Mouse (Mus musculus): ENCODE data around the gene Scfd2. TPM values are rescaled to one million over a fixed set of nuclear protein-coding genes. Genes with fewer than 3 reads are reported as not detected.

Gene Scfd2
- polyA plus RNA-seq, 1 experiment from 2014 or later: 15.2 TPM

DNA sequence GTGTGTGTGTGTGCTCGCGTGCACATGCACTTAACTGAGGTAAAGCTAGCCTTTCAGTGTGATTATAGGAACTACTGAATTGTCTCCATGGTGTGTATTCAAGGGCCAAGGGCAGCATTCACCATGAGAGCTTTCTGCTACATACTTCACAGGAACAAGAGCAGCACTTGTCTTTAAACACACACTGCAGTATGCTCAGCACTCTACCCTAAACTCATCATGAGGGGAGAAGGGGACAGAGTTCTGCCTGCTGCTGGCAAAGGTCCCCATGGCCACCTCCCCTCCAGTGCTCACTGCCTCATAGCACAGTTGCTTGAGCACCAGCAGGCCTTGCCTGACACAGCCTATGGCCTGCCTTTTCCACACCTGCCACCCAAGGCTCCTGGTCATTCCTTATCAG is 230.1 kb downstream of the Scfd2 start:
- WGBS: 88% methylated on average over 2 of the region's 2 CpGs
- TF ChIP-seq EP300 (optimal IDR thresholded peaks at IDR 0.05): no peak
- no peak for TF ChIP-seq CTCF (IDR thresholded peaks at IDR 0.05; ENCODE audit: low read depth)
- H3K36me3 ChIP-seq (ENCODE audit: control insufficient read depth, insufficient read depth, low read length): no peaks in the 10 kb centered on the region
- H3K27ac ChIP-seq (replicated peaks): no peak overlapping the region
- no peaks in the 10 kb centered on the region for H3K27me3 ChIP-seq (ENCODE audit: control insufficient read depth, insufficient read depth, low read length)
- no peak overlapping the region for H3K4me3 ChIP-seq (ENCODE audit: low read depth, low read length)
- DNase-seq (ENCODE audit: low spot score): no peak
- H3K4me2 ChIP-seq (replicated peaks; ENCODE audit: low read depth): no peak overlapping the region
- H3K9me3 ChIP-seq (ENCODE audit: control insufficient read depth, low read length): no peaks in the 10 kb centered on the region
- ATAC-seq (ENCODE audit: low FRiP score, low TSS enrichment): no peak
- no peaks in the 10 kb centered on the region for H3K4me1 ChIP-seq (replicated peaks; ENCODE audit: control insufficient read depth, insufficient read depth)
- H3K9ac ChIP-seq (ENCODE audit: low read length): no peak overlapping the region

DNA sequence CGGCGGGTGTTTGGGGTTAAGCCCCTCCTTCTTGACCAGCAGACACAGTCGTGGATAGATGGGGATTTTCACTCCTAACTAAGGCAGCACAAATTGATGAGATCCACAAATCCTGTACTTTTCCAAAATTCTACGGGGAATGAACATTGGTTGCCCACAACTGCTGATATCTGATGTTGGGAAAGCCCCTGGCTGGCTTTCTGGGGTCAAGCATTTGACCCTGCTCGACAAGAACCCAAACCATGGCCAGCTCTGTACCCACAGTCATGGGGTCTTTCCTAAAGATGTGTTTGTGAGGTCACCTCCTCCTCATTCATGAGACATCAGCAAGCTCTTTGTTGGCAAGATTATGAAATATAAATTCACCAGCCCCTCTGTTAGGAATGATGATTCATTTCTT is 230.6 kb downstream of the Scfd2 start:
- no peaks in the 10 kb centered on the region for H3K4me1 ChIP-seq (replicated peaks; ENCODE audit: control insufficient read depth, insufficient read depth)
- no peaks in the 10 kb centered on the region for H3K9me3 ChIP-seq (ENCODE audit: control insufficient read depth, low read length)
- DNase-seq (ENCODE audit: low spot score): no peak
- H3K27ac ChIP-seq (replicated peaks): no peak overlapping the region
- H3K4me3 ChIP-seq (ENCODE audit: low read depth, low read length): no peak overlapping the region
- no peak overlapping the region for H3K9ac ChIP-seq (ENCODE audit: low read length)
- no peak overlapping the region for H3K4me2 ChIP-seq (replicated peaks; ENCODE audit: low read depth)
- no peak for TF ChIP-seq EP300 (optimal IDR thresholded peaks at IDR 0.05)
- no peak for TF ChIP-seq CTCF (IDR thresholded peaks at IDR 0.05; ENCODE audit: low read depth)
- H3K27me3 ChIP-seq (ENCODE audit: control insufficient read depth, insufficient read depth, low read length): no peaks in the 10 kb centered on the region
- H3K36me3 ChIP-seq (ENCODE audit: control insufficient read depth, insufficient read depth, low read length): no peaks in the 10 kb centered on the region
- ATAC-seq (ENCODE audit: low FRiP score, low TSS enrichment): no peak
- WGBS: 49% methylated on average over 5 of the region's 5 CpGs

DNA sequence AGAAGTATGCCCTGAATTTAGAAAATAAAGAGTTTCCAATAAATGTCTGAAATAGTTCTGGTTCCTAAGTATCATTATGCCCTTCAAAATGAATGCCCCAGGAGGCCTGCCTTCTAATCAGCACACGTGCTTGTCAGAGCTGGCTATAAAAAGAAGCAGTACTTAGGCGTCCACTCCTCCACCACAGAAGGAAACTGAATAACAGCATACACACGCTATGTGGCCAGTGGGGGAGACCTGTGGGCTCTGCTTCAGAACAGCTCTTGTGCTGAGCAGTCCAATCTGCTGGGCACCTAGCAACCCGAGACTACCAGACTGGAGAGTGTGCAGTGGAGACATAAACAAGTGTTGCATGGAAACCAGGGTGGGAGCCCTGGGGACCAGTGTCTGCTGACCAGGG is 231.4 kb downstream of the Scfd2 start:
- Histone ChIP-seq H3K9me3 (ENCODE audit: control insufficient read depth, low read length) (no peaks in the 10 kb centered on the region), H3K4me1 (replicated peaks; ENCODE audit: control insufficient read depth, insufficient read depth) (no peaks in the 10 kb centered on the region), H3K36me3 (ENCODE audit: control insufficient read depth, insufficient read depth, low read length) (no peaks in the 10 kb centered on the region), H3K27me3 (ENCODE audit: control insufficient read depth, insufficient read depth, low read length) (no peaks in the 10 kb centered on the region), H3K9ac (ENCODE audit: low read length) (no peak overlapping the region), H3K27ac (replicated peaks) (no peak overlapping the region), H3K4me2 (replicated peaks; ENCODE audit: low read depth) (no peak overlapping the region), H3K4me3 (ENCODE audit: low read depth, low read length) (no peak overlapping the region)
- ATAC-seq (ENCODE audit: low FRiP score, low TSS enrichment) (no peak), DNase-seq (ENCODE audit: low spot score) (no peak)
- no peak for TF ChIP-seq EP300 (optimal IDR thresholded peaks at IDR 0.05)
- TF ChIP-seq CTCF (IDR thresholded peaks at IDR 0.05; ENCODE audit: low read depth): no peak
- WGBS: 62% methylated on average over 4 of the region's 4 CpGs

DNA sequence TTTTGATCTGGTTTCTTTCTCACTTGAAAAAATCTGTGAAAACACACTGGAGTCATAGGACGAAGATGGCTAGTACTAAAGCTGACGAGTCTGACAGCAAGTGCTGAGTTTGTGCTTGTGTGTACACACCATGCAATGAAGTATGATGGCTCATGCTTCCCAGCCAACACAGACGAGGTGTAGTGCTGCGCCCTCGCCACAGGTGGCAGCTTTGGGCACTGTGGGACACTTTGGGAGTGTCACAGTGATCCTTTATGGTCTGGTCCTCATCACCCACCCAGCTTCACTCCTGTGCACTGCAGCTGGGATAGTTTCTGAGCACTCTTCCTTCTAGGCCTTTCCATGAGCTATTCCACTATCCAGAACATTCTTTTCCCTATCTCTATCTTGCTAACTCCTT is 234.4 kb downstream of the Scfd2 start:
- WGBS: 90% methylated on average over 5 of the region's 5 CpGs
- Histone ChIP-seq H3K36me3 (ENCODE audit: control insufficient read depth, insufficient read depth, low read length) (no peaks in the 10 kb centered on the region), H3K4me1 (replicated peaks; ENCODE audit: control insufficient read depth, insufficient read depth) (no peaks in the 10 kb centered on the region), H3K9me3 (ENCODE audit: control insufficient read depth, low read length) (no peaks in the 10 kb centered on the region), H3K9ac (ENCODE audit: low read length) (no peak overlapping the region), H3K4me3 (ENCODE audit: low read depth, low read length) (no peak overlapping the region), H3K27me3 (ENCODE audit: control insufficient read depth, insufficient read depth, low read length) (no peaks in the 10 kb centered on the region), H3K27ac (replicated peaks) (no peak overlapping the region), H3K4me2 (replicated peaks; ENCODE audit: low read depth) (no peak overlapping the region)
- no peak for ATAC-seq (ENCODE audit: low FRiP score, low TSS enrichment)
- TF ChIP-seq CTCF (IDR thresholded peaks at IDR 0.05; ENCODE audit: low read depth) (peak; percentile 57), EP300 (optimal IDR thresholded peaks at IDR 0.05) (no peak)
- peak; percentile 26 for DNase-seq (ENCODE audit: low spot score)

DNA sequence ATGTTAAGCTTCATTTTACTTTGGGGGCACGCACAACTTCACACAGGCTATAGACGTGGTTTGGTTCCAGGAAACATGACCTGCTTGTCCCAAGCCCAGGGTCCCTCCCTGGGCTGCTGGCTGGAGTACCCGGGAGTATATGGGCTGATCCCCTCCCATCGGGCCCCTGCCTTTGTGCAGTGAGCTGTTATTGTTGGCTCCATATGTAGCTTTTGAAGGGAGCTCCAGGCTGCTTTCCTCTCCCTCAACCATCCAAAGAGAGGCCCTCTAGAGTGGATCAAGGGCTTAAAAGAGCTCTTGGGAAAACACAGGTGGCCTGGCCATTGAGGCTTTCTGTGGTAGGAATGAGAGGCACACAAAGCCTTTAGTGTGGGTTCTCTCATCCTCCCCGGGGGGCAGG is 235.5 kb downstream of the Scfd2 start:
- Histone ChIP-seq H3K27ac (replicated peaks) (no peak overlapping the region; the same call in 1 of the 2 replicates), H3K4me2 (replicated peaks; ENCODE audit: low read depth) (no peak overlapping the region), H3K4me1 (replicated peaks; ENCODE audit: control insufficient read depth, insufficient read depth) (no peaks in the 10 kb centered on the region), H3K4me3 (ENCODE audit: low read depth, low read length) (no peak overlapping the region), H3K9me3 (ENCODE audit: control insufficient read depth, low read length) (no peaks in the 10 kb centered on the region), H3K9ac (ENCODE audit: low read length) (no peak overlapping the region; the same call in 1 of the 2 replicates), H3K36me3 (ENCODE audit: control insufficient read depth, insufficient read depth, low read length) (no peaks in the 10 kb centered on the region), H3K27me3 (ENCODE audit: control insufficient read depth, insufficient read depth, low read length) (no peaks in the 10 kb centered on the region)
- ATAC-seq (ENCODE audit: low FRiP score, low TSS enrichment) (no peak), DNase-seq (ENCODE audit: low spot score) (no peak)
- WGBS: 51% methylated on average over 5 of the region's 5 CpGs
- no peak for TF ChIP-seq EP300 (optimal IDR thresholded peaks at IDR 0.05)
- TF ChIP-seq CTCF (IDR thresholded peaks at IDR 0.05; ENCODE audit: low read depth): no peak

DNA sequence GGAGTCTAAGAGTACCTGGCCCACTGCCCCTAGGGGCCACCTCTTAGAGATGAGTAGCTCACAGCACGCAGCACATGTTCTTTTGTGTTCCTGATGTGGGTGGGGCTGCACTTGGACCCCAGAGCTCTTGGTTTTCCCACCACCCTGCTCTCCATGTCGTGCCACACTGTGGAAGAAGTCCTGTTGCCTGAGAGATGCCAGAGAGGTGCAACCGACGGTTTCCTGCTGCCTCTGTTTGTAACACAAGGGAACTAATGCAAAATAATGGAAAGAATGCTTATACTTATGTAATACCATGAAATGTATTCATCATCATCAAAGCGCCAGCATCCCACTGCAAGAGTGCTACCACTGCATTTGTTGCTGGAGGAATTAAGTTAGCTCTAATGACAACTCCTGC is 238.0 kb downstream of the Scfd2 start:
- ATAC-seq (ENCODE audit: low FRiP score, low TSS enrichment) (no peak), DNase-seq (ENCODE audit: low spot score) (no peak)
- Histone ChIP-seq H3K27me3 (ENCODE audit: control insufficient read depth, insufficient read depth, low read length) (no peaks in the 10 kb centered on the region), H3K4me2 (replicated peaks; ENCODE audit: low read depth) (no peak overlapping the region), H3K9ac (ENCODE audit: low read length) (no peak overlapping the region), H3K36me3 (ENCODE audit: control insufficient read depth, insufficient read depth, low read length) (no peaks in the 10 kb centered on the region), H3K4me3 (ENCODE audit: low read depth, low read length) (no peak overlapping the region), H3K27ac (replicated peaks) (no peak overlapping the region), H3K4me1 (replicated peaks; ENCODE audit: control insufficient read depth, insufficient read depth) (no peaks in the 10 kb centered on the region), H3K9me3 (ENCODE audit: control insufficient read depth, low read length) (no peaks in the 10 kb centered on the region)
- WGBS: 67% methylated on average over 5 of the region's 5 CpGs
- TF ChIP-seq CTCF (IDR thresholded peaks at IDR 0.05; ENCODE audit: low read depth) (no peak), EP300 (optimal IDR thresholded peaks at IDR 0.05) (no peak)

All from stomach, postnatal 0 days (tissue).